Mouse (Mus musculus) C2C12 (cell line): ENCODE data around the gene Pitpna. TPM values are rescaled to one million over a fixed set of nuclear protein-coding genes. Genes with fewer than 3 reads are reported as not detected.

ENCODE experiments used
- H3K27me3 ChIP-seq: one replicate; pipeline ENCODE4 v1.6.1; 2011; ENCODE audit not compliant: control insufficient read depth, insufficient read depth, insufficient read length
- H3K36me3 ChIP-seq: one replicate; pipeline ENCODE4 v1.6.1; 2011; ENCODE audit not compliant: control insufficient read depth, insufficient read depth
- H3K4me3 ChIP-seq: one replicate; pipeline ENCODE4 v1.5.1; 2011; ENCODE audit warnings: mild to moderate bottlenecking, control low read depth; ENCODE audit not compliant: poor library complexity, insufficient read depth, severe bottlenecking
- H3K79me2 ChIP-seq: one replicate; pipeline ENCODE4 v1.6.1; 2011; ENCODE audit not compliant: control insufficient read depth, insufficient read depth
- H3K79me3 ChIP-seq: one replicate; pipeline ENCODE4 v1.6.1; 2011; ENCODE audit warnings: low read depth, control low read depth
- H3ac ChIP-seq: one replicate; pipeline ENCODE3; 2011; ENCODE audit warnings: low read depth; ENCODE audit not compliant: control insufficient read depth, insufficient read length
- CEBPB ChIP-seq: IDR thresholded peaks from one replicate; pipeline ENCODE4 v1.6.1; 2011; ENCODE audit warnings: low read depth, mild to moderate bottlenecking, control low read depth, moderate library complexity
- CTCF ChIP-seq: IDR thresholded peaks from one replicate; pipeline ENCODE4 v1.5.1; 2011; ENCODE audit not compliant: control insufficient read depth, insufficient read depth, insufficient read length
- FOSL1 ChIP-seq: IDR thresholded peaks from one replicate; pipeline ENCODE4 v1.8.0; 2011; ENCODE audit warnings: mild to moderate bottlenecking, low read length; ENCODE audit not compliant: poor library complexity, insufficient read depth, severe bottlenecking
- MAX ChIP-seq: IDR thresholded peaks from one replicate; pipeline ENCODE4 v1.6.1; 2011; ENCODE audit warnings: mild to moderate bottlenecking, control low read depth
- MYOD1 ChIP-seq: IDR thresholded peaks from one replicate; pipeline ENCODE4 v1.6.1; 2011; ENCODE audit warnings: low read depth; ENCODE audit not compliant: control insufficient read depth, insufficient read length
- MYOG ChIP-seq: IDR thresholded peaks from one replicate; pipeline ENCODE4 v1.6.1; 2011; ENCODE audit not compliant: control insufficient read depth, insufficient read length; ENCODE audit errors: extremely low read depth
- USF1 ChIP-seq: IDR thresholded peaks from one replicate; pipeline ENCODE4 v1.6.1; 2011; ENCODE audit warnings: low read depth, mild to moderate bottlenecking, control low read depth, moderate library complexity
- polyA plus RNA-seq: library from polyadenylated mRNA; unstranded; fragments of >200 nt; fragmentation: generic; extraction: Trizol; gene quantifications from one replicate; pipeline ENCODE4 v1.2.1, GENCODE M21; 2012; ENCODE audit warnings: missing spikeins

Pitpna gene
- polyA plus RNA-seq, 1 experiment: 118 TPM

- H3K36me3 ChIP-seq: peaks cover 80% of the 10 kb centered on the region
- peaks cover 1% of the 10 kb centered on the region for H3K79me3 ChIP-seq
- TF ChIP-seq CTCF (no peak), USF1 (no peak), MYOD1 (no peak), MAX (no peak), CEBPB (no peak), FOSL1 (no peak), MYOG (no peak)
Observed at GRCm38 (mm10) chr11:75605318-75605717, 17.4 kb downstream of the Pitpna start.

GRCm38 (mm10) chr11:75608776-75609175 is 20.9 kb downstream of the Pitpna start:
- peaks cover 1% of the 10 kb centered on the region for H3K79me3 ChIP-seq
- no peaks in the 10 kb centered on the region for H3K27me3 ChIP-seq
- no peak overlapping the region for H3ac ChIP-seq
- no peak for TF ChIP-seq MAX
- TF ChIP-seq MYOG: no peak
- no peak for TF ChIP-seq MYOD1
- no peak for TF ChIP-seq FOSL1
- no peak for TF ChIP-seq USF1
- TF ChIP-seq CEBPB: no peak
- TF ChIP-seq CTCF: no peak
- H3K4me3 ChIP-seq: no peak overlapping the region
- H3K36me3 ChIP-seq: peaks cover 78% of the 10 kb centered on the region
- no peaks in the 10 kb centered on the region for H3K79me2 ChIP-seq

More at GRCm38 (mm10) chr11:75605318-75605717, 17.4 kb downstream of the Pitpna start:
- Histone ChIP-seq H3K27me3 (no peaks in the 10 kb centered on the region), H3ac (no peak overlapping the region), H3K79me2 (no peaks in the 10 kb centered on the region), H3K4me3 (no peak overlapping the region)

GRCm38 (mm10) chr11:75610021-75610420 is 22.1 kb downstream of the Pitpna start:
- H3K27me3 ChIP-seq: no peaks in the 10 kb centered on the region
- peaks cover 77% of the 10 kb centered on the region for H3K36me3 ChIP-seq
- no peaks in the 10 kb centered on the region for H3K79me2 ChIP-seq
- H3K79me3 ChIP-seq: peaks cover 1% of the 10 kb centered on the region
- TF ChIP-seq MYOD1 (no peak), USF1 (no peak), MYOG (no peak), CEBPB (no peak), CTCF (no peak), MAX (no peak), FOSL1 (no peak)
- H3K4me3 ChIP-seq: no peak overlapping the region
- no peak overlapping the region for H3ac ChIP-seq

- H3K36me3 ChIP-seq: peaks cover 79% of the 10 kb centered on the region
- no peaks in the 10 kb centered on the region for H3K79me2 ChIP-seq
Observed at GRCm38 (mm10) chr11:75614769-75615168, 26.9 kb downstream of the Pitpna start.

GRCm38 (mm10) chr11:75615556-75615955 is 27.7 kb downstream of the Pitpna start:
- TF ChIP-seq FOSL1: no peak
- TF ChIP-seq USF1: no peak
- TF ChIP-seq CEBPB: no peak
- no peak for TF ChIP-seq MAX
- TF ChIP-seq MYOG: no peak
- no peak for TF ChIP-seq CTCF
- TF ChIP-seq MYOD1: no peak
- Histone ChIP-seq H3K79me3 (peaks cover 1% of the 10 kb centered on the region), H3K4me3 (no peak overlapping the region), H3ac (no peak overlapping the region), H3K27me3 (no peaks in the 10 kb centered on the region), H3K79me2 (no peaks in the 10 kb centered on the region), H3K36me3 (peaks cover 77% of the 10 kb centered on the region)

More at GRCm38 (mm10) chr11:75614769-75615168, 26.9 kb downstream of the Pitpna start:
- Histone ChIP-seq H3K27me3 (no peaks in the 10 kb centered on the region), H3K79me3 (peaks cover 1% of the 10 kb centered on the region), H3K4me3 (no peak overlapping the region), H3ac (no peak overlapping the region)
- TF ChIP-seq CTCF: no peak
- no peak for TF ChIP-seq USF1
- no peak for TF ChIP-seq MYOD1
- TF ChIP-seq MYOG: no peak
- no peak for TF ChIP-seq MAX
- TF ChIP-seq CEBPB: no peak
- no peak for TF ChIP-seq FOSL1
